Mouse (Mus musculus) left cerebral cortex, postnatal 4 days (tissue): ENCODE results near the gene Coq7. TPM values are rescaled to one million over a fixed set of nuclear protein-coding genes. Genes with fewer than 3 reads are reported as not detected.

Experiments
- DNase-seq: peaks from one replicate; pipeline ENCODE4 v3.0.0-alpha.2; 2022
- intact Hi-C: fragments of 180-260 bp; cut with DNase I; formaldehyde crosslinking; loops from one replicate; pipeline ENCODE4 v1.15.1; 2025
- total RNA-seq, 2 experiments: library from RNA; stranded (reverse); gene quantifications; 2 replicates each; pipeline ENCODE4 v1.2.3; 2021

Gene Coq7
- total RNA-seq, 2 experiments from 2014 or later, result 28.2 to 31.2 TPM

DNA sequence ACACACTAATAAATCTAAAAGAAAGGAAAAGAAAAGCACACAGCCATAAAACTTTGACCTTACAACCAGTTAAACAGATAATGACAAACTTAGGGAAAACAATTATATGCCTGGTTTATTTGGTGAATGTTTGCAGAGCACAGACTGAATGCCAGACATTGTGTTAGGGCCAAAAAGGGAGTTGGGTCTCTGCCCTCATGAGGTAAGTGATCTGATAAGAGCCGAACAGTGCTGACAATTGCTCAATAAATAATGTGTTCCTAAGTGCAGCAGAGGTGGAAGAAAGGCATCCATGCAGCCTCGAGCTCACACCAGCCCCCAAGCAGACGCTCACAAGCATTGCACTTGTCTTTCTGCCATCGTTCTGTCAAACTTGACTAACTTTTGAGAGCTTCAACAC lies 68.7 kb downstream of the Coq7 start:
- DNase-seq, result no peak
- intact Hi-C loops, result no loop called here

- intact Hi-C loops, result no loop called here
- DNase-seq, result no peak
Observed at GRCm38 (mm10) chr7:118462818-118463762, 70.1 kb downstream of the Coq7 start.

DNA sequence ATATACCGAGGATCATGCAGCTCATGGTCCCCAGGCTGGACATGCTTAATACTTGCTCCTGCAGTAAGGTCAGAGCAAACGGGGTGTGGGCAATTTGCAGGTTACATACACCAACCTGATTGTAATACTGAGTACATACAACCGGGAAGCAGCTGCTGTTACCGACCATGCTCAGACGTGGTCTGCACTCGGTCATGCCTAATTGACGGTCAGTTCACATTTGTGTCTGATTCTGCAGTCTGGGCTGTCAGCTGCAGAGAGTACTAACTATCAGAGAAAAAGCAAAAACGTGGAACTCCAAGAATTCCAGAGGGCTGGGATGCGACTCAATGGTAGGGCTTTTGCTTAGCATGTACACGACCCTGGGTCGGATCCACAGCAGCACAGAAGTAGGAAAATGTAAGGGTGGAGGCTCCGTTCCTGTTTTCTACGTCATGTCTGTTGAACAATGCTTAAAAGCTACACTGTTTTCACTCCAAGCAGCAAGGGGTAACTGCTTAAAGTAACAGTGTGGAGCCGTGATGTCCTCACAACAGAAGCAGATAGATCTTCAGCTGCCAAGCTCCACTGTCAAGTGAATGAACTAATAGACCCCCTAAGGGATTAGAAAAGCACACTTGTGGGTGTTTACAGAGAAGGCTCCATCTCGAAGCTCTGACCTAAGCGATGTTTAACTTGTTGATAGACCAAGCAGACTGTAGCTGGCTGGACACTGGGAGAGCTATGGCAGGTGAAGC lies 71.6 kb downstream of the Coq7 start:
- DNase-seq, result no peak
- intact Hi-C loops, result no loop called here

Other genes starting within 250 kb of the Coq7 start
- 10 to 100 TPM; 15.7 to 18.9 TPM for gene Syt17, start 85.1 kb downstream of the Coq7 start, total RNA-seq
- 1 to 10 TPM; 3.5 to 3.9 TPM for gene Itpripl2, start 41.4 kb downstream of the Coq7 start, total RNA-seq
- 10 to 100 TPM; 13.7 TPM for gene Tmc7, start 51.4 kb upstream of the Coq7 start, total RNA-seq
- under 1 TPM; 0.24 to 0.60 TPM for gene Tmc5, start 63.9 kb upstream of the Coq7 start, total RNA-seq
- 100 to 1,000 TPM; 154 to 159 TPM for gene Gde1, start 172.4 kb upstream of the Coq7 start, total RNA-seq
- gene Ccp110, start 179.2 kb upstream of the Coq7 start, total RNA-seq, result 10 to 100 TPM; 40.3 to 43.4 TPM
- gene Vps35l, start 206.9 kb upstream of the Coq7 start, total RNA-seq, result 10 to 100 TPM; 84.4 to 85.7 TPM